Mouse (Mus musculus) kidney, postnatal 25 days (tissue): ENCODE data around the gene Aox1.
A peak's percentile ranks its signal among the peaks of the same experiment; 100 is the strongest.

Experiments
- DNase-seq, 2 experiments: peaks; one replicate each; pipeline ENCODE4 v3.0.0; 2021; ENCODE audit warnings: mixed read lengths in 2 of 2

The Aox1 gene

GRCm38 (mm10) chr1:58112880-58113279, 83.1 kb downstream of the Aox1 start, which contains the start of gene Aox3:
TSS of gene Aox3 (plus strand) at chr1:58113130.
- DNase-seq, result peak; percentile 71 to 78

- no peak for DNase-seq
Observed at GRCm38 (mm10) chr1:58113441-58113840, 83.7 kb downstream of the Aox1 start.

- no peak for DNase-seq
Observed at GRCm38 (mm10) chr1:58114021-58114560, 84.4 kb downstream of the Aox1 start.

- DNase-seq, result no peak
Observed at GRCm38 (mm10) chr1:58114666-58115375, 85.1 kb downstream of the Aox1 start.

GRCm38 (mm10) chr1:58118231-58118630, 88.5 kb downstream of the Aox1 start:
- DNase-seq, result no peak

GRCm38 (mm10) chr1:58124901-58125300, 95.2 kb downstream of the Aox1 start:
- no peak for DNase-seq

GRCm38 (mm10) chr1:58137891-58138290, 108.2 kb downstream of the Aox1 start:
- no peak for DNase-seq

- no peak for DNase-seq
Observed at GRCm38 (mm10) chr1:58138986-58139385, 109.3 kb downstream of the Aox1 start.

GRCm38 (mm10) chr1:58140607-58141006, 110.9 kb downstream of the Aox1 start:
- no peak for DNase-seq

GRCm38 (mm10) chr1:58144384-58145069, 114.8 kb downstream of the Aox1 start:
- peak in 1 of 2 experiments; percentile 43 for DNase-seq

GRCm38 (mm10) chr1:58146026-58146425, 116.3 kb downstream of the Aox1 start:
- no peak for DNase-seq

- DNase-seq, result no peak
Observed at GRCm38 (mm10) chr1:58147776-58148175, 118.0 kb downstream of the Aox1 start.

GRCm38 (mm10) chr1:58152247-58152646, 122.5 kb downstream of the Aox1 start:
- DNase-seq, result no peak
